Mouse (Mus musculus) cerebellum, adult 11 months (tissue): ENCODE measurements around the gene Oasl1.
A peak's percentile ranks its signal among the peaks of the same experiment; 100 is the strongest.
"Not testable (repeated sequence)": the region's sequence is repeated elsewhere in the genome, so short reads cannot be mapped to it uniquely, and the experiment has no call there.

Source experiments
- DNase-seq: peaks from one replicate; pipeline ENCODE4 v3.0.0; 2022

Oasl1 gene

DNA sequence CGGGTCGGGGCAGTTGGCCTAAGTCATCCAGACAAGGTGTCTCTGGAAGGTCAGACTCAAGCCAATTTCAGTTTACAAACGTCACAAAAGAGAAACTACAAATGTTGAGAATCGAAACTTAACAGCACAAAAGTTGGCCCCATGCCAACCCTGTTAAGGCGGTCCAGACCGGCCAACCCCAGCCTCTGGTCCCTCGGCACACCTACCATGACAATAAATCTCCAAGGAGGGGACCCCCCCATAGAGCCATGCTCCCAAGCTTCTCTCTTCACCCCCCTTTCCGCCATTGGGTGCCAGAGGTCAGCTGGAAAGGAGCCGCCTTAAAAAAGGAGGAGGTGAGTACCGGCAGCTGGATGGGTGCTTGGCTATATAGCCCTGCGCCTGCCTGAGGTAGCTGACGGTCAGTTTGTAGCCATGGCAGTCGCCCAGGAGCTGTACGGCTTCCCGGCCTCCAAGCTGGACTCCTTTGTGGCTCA lies at the start of gene Oasl1:
Gene Oasl1, plus strand, starts transcription at position 243 of the 476 bp plus-strand sequence.
- no peak for DNase-seq

DNA sequence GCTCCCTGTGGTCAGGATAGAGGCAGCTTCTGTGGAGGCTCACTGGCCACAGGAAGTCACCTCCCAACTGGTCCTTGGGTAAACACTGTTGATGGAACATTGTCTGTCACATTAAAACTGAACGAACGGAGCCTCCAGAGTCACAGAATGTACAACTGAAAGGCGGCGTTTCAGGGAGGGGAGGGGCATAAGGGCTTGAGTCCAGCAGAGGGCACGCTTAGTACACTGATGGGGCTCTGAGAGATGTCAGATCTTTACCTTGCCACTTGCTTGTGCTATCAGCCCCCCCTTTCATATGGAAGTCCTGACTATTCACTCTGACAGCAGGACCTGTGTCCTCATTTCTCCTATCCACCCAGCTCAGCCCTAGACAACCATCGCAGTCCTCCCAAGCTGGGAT lies 47.2 kb upstream of the Oasl1 start:
- DNase-seq = no peak

DNA sequence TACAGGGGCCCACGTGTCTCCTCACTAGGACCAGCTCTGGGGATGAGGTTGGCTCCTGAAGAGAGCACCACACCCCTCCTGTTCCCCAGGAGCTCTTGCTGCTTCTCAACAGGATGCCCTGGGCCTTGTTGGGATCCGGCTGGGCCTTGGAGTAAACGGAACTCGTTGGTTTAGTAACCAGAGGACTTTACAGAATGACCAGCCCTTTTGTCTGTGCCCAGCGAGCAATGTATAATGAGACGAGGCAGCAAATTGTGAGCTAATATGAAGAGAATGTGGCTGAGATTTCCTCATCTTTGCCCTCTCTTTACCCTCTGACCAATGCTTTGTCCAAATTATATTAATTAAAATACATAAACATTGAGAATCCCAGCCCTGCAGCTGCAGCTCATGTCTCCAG lies 46.7 kb upstream of the Oasl1 start:
- no peak for DNase-seq

DNA sequence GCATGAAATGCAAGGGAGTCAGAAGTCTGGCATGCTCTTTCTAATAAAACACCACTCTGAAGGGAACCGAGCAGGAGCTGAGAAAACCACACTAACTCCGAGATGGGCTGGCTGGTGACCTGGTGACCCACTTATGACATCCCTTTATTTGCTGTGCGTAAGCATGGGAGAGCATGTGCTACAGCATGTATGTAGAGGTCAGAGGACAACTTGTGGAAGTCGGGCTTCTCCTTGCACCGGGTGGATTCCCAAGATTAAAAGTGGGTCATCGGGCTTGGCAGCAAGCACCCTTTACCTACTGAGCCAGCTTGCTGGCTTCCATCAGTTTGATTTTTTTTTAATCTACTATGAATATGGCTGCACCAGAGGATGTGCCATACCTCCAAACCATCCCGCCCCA lies 45.6 kb upstream of the Oasl1 start:
- DNase-seq = no peak

DNA sequence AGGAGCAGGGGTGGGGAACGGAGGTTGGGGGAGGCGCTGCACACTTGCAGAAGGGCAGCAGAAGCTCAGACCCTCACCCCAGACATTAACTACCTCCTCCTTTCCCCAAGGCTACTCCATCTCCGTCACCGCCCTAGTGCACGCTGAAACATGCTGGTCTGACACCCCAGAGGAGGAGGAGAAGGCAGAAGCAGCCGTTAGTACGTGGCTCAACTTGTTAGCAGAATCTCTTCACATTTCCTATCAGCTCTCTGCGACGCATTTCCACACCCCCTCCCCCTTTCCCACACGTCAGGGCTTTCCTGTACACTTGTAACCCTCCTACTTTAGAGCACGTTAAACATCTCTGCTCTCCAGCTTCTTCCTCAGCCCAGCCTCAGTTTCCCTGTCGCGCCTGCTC lies 43.6 kb upstream of the Oasl1 start:
- no peak for DNase-seq

DNA sequence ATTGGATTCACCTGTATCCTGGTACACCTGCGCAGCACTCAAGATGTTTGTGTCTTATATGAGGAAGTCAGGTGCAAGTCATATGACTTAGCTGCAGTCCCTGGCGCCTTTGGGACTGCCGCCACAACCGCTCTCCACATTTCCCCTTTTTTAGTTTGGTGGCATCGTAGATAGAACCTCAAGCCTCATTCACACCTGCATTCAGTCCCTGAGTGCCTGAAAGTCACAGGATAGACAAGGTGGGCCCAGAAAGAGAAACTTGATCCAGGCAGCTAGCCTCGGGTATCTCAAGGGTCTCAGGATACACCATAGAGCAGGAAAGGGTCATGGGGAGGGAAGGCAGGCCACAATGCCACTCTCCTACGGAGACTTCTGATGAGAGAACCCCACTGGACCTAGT lies 40.7 kb upstream of the Oasl1 start:
- DNase-seq = not testable (repeated sequence)

DNA sequence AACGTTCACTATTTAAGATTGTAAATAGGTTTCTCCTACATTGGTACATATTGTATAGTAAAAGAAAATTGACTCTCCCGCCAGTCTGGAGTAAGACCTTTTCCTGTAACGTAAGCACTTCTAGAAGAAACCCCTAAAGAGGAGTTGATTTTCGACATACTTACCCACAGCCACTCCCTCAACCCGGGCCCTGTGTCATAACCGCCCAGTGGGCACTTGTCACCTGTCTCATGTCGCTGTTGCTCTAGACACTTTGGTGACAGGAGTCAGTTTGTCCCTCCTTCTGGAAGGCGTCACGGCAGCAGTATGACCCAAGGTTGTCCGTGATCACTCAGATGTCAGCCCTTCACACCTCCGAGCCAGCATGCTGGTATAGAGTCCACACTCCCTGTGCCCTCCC lies 40.0 kb upstream of the Oasl1 start:
- no peak for DNase-seq

DNA sequence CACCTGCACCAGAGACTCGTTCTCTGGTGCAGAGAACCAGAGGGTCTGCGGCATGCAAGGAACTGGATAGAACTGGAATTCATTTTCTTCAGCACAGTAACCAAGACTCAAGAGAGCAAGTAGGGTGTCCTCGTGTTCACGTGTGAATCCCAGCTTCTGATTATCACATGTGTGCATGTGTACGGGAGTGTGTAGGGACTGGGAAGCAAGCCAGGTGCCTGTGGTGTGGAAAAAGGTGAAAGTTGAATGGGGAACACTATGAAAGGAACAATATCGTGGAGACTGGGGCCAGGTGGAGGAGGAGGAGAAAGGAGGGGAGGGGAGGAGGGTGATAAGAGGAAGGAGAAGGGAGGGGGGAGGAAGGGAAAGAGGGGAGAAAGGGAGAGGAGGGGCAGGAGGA lies 36.2 kb upstream of the Oasl1 start:
- DNase-seq = no peak

DNA sequence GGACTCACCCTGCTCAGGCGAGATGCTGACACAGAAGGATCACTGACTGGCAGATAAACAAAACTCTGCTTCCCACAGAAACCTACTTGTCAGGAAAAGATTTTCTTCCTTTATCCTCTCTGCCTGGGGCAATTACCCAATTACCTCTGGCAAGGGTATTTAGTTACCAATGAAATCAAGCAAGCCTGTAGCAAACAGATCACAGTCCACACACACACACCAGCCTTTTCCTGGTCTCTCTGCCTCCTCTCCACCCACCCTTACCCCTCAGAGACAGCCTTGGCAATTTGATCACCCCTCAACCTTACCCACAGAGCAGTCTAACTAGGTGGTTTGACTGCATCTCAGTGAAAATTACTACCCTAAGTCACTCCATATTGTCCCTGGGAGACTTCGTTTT lies 34.0 kb upstream of the Oasl1 start:
- DNase-seq = no peak

DNA sequence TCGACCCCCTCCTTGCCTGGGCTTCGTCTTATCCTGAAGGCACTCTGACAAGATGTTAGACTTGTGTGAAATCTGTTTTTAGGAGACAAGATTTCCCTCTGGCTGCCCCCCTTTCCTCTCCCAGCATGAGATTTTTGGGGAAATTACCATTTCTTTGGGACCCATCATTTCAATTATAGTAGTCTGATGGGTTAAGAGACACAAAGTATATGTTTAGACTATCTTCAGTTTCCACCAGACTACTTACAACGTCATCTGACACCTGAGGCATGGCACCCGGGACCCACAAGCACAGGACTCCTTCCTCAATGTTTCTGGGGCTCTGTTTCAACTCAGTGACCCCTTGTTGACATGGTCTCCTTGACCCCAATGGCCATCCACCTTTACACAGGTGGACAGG lies 27.5 kb upstream of the Oasl1 start:
- no peak for DNase-seq

DNA sequence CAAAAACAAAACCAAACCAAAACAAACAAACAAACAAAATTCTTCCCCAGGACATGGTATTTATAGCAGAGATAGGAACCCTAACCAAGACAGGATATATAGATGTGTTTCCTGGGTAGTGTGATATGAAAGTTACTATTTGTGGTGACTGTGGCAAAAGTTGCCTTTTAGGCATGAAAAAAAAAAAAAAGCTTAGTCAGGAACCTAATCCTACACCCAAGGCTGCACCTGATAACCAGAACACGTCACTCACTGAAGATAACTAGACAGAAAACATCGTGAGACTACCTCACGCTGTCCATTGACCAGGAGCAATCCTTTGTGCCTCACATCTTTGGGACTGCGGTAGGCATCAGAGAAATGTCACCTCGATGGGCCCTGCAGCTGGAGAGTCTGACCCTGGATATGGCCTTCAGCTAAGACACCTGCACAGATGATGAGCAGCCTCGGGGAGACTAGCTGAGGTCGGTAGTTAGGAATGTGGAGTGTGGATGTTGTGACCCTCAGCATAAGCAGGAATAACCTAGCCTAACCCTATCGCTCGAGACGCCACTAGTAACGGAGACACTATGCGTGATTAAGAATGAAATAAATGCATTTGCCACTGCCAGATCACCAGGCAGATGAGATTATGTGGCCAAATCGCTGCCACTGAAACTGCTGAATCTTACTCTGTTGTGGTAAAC lies 26.2 kb upstream of the Oasl1 start, which contains the start of gene Oasl2:
Gene Oasl2, plus strand, starts transcription at position 249 of the 686 bp plus-strand sequence.
- DNase-seq = no peak

DNA sequence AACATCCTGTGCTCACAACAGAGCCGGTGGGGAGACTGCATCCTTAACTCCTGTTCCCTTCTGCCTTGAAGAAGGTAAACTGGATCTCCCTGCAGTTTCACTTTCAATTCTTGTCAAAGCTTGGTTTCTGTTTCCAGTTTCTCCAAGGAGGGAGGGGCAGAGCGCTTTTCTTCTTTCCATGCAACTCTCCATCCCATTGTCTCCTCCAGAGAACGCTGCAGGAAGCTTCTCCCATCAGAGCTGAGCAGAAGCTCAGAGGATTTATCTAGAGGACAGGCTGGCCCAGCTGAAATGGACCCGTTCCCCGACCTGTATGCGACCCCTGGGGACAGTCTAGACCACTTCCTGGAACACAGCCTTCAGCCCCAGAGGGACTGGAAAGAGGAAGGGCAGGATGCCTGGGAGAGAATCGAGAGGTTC lies 25.7 kb upstream of the Oasl1 start:
- no peak for DNase-seq

DNA sequence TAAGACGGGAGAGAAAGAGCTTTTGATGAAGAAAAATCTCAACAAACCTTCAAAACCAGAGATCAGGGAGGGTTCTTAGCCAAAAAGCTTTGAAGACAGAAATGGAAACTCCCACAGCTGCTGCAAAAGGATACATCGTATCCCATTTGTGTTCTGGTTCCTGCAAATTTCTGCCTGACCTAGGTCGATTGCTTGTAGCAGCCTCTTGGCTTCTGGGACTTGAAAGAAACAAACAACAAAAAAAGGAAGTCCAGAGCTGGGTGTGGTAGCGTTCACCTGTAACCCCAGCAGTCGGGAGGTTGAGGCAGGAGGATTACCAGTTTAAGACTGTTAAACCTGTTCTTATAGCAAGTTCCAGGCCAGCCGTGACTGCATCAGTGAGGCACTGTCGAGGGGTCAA lies 24.2 kb upstream of the Oasl1 start:
- no peak for DNase-seq

DNA sequence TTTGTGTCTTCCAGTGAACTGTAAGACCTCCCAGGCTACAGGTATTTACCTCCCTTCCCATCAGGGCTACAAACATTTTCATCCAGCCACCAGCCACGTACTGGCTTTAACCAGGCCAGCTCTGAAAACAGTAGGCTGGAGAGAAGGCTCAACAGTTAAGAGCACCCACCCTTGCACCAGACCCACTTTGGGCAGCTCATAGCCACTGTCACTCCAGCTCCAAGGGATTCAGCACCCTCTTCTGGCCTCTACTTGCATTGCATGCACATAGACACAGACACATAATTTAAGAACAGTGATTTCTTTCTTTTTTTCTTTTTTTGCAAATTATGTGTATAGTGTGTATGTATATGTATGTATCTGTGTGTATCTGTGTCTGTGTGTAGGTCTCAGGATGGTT lies 20.6 kb upstream of the Oasl1 start:
- DNase-seq = peak; percentile 4

DNA sequence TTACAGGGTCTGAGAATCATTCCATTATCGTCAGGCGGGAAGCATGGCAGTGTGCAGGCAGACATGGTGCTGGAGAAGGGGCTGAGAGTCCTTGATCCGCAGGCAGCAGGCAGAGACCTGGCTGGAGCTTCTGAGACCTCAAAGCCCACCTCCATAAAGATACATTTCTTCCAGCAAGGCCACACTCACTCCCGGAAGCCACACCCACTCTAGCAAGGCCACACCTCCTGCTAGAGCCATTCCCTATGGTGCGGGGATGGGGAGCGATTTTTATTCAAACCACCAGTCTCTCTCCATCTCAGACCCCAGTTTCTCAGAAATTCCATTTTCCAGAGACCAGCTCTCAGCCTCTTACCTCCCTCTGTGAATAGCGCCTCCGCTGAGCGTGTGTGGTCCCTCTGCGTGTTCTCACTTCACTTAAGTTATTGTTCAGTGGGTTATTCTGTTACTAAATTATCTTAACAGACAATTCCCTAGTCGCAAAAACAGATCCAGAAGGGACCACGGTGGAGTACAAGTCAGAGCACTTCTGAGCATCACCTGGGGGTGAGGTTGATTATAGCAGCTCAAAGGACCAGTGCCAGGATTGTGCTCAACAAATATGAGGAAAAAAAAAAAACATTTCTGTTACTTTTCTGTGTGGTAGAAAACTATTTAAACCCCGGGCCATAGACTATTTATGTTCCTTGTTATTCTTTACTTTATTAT lies 14.3 kb upstream of the Oasl1 start:
- DNase-seq = no peak

DNA sequence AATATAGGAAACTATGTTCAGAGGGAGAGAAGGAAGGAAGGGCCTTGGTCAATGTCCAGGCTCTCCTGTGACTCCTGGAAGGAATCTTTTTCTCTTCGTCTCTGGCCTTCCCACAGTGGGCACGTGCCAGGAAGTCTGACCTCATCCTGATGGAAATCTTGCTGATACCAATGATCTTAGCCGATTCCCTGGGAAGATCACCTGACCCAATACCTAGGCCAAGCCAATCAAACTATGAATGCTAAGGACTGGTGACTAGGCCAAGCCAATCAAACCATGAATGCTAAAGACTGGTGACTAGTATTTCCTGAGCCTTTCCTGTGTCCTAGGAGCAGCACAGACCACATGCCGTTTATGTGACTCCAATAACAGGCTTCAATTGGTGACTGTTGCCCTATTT lies 9.4 kb upstream of the Oasl1 start:
- DNase-seq = no peak

DNA sequence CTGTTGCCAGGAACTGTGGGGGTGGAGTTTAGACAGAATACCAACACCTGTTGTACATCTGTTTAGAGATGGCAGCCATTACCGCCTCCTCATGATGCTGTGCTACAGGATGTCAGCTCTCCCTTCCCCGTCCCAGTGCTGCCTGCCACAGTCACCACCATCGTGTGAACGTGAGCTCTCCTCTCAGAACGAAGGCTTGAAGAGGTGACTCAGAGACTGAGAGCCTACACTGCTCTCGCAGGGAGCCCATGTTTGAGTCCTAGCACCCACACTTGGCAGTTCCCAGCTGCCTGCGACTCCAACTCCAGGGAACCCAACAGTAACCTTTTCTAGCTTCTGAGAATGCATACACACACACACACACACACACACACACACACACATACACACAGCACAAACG lies 8.2 kb upstream of the Oasl1 start:
- DNase-seq = no peak

DNA sequence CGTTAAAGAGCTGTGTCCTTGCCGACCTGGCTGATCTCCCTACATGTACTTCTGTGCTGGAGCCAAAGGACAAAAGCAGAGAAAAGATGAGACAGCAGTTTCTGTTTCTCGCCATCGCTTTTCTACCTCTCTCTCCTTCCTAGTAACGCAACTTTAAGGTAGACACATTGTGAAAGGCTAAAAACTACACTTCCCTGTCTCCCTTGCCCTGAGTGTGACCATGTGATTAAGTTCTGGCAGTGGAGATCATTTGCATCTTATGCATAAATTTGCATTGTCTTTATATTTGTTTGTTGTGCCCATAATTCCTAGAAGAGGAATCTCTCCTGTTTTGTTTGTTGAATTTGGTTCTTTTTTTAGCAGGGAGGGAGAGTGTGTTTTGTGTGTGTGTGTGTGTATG lies 7.2 kb upstream of the Oasl1 start:
- DNase-seq = no peak

DNA sequence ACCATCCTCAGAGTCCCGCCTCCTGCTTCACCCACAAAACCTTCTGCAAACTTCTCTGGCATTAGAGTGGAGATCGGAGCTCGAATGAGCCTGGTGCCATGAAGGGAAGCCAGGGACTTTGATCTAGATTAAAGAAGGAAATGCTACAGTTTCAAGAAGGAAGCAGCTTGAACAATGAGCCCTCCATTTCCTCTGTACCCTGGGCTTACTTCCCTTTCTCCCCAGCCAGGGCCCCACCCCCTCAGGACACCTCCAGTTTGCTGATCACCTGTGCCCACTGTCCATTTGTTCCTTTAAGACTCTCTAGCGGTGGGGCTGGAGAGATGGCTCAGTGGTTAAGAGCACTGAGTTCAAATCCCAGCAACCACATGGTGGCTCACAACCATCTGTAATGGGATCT lies 6.3 kb upstream of the Oasl1 start:
- DNase-seq = no peak

DNA sequence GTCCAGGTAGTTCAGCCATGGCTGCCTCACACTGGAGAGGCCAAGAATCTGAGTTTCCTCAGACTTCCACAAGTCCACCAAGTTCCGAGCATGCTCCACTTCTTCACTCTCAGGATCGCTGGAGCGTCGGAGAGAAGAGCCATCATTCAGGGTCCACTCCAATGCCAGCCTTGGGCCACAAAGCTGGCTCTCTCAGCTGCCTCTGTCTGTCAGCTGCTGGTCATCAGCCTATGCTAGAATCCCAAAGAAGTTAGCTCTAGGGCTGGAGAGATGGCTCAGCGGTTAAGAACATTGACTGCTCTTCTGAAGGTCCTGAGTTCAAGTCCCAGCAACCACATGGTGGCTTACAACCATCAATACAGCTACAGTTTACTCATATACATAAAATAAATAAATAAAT lies 5.7 kb upstream of the Oasl1 start:
- DNase-seq = not testable (repeated sequence)

DNA sequence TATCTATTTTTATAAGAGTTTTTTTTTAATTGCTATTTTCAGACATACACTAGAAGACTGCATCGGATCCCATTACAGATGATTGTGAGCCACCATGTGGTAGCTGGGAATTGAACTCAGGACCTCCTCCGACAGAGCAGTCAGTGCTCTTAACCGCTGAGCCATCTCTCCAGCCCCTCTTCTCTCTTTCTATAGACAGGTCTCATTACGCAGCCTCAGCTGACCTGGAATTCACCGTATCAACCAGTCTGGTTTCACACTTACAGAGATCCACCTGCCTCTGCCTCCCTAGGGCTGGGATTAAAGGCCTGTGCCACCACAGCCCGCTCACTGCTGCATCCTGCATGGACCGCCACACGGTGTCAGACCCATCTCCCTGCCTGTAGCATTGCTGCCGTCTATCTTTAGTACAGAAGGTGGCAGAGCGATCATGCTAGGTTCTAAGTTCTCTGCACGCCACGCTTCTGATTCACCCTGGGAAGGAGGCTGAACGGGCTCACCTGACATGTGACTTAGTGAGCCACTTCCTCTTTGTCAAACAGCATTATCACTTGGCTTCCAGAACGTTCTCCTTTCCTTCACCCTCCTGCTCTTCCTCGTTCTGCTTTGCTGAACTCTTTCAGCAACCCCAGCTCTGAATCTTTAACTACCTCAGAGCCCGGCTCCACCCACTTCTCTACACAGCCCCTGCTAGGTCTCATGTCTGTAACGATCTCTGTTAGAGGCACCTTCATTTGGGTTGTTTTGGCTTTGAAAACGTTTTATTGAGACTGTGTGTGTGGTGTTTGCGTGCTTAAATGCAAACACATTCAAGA lies 1.3 kb upstream of the Oasl1 start:
- DNase-seq = no peak

DNA sequence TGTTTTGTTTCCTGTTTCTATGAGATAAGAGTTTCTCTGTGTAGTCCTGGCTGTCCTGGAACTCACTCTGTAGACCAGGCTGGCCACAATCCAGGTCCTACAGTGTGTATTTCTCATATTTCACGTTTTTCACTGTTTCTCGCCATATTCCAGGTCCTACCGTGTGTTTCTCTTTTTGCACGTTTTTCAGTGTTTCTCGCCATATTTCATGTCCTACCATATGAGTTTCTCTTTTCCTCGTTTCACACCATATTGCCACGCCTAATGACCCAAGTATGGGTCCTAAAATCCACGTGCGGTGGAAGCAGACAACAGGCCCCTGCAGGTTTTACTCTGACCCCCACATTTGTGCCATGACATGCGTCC lies 691 bp upstream of the Oasl1 start:
- no peak for DNase-seq

DNA sequence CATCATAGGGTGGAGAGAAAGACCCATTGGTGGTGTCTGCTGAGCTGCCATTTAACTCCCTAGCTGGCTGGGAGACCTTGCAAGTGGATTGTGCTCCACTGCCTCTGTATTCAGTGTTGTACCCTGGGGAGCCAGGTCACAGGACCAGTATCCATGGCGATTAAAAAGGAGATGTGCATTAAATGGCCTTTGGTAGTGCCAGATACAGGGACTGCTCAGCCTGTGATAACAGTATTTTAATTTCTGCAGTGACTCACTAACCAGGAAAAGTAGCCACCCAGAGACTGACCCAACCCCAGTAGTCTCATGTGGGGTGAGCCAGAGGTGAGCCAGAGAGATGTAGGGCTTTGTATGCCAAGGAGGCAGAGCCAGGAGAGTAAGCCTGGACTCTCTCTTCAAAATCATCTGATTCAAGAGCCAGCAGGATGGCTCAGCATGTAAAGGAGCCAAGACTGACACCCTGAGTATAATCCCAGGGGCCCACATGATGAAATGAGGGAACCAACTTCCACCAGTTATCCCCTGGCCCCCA lies 3.2 kb downstream of the Oasl1 start:
- no peak for DNase-seq

DNA sequence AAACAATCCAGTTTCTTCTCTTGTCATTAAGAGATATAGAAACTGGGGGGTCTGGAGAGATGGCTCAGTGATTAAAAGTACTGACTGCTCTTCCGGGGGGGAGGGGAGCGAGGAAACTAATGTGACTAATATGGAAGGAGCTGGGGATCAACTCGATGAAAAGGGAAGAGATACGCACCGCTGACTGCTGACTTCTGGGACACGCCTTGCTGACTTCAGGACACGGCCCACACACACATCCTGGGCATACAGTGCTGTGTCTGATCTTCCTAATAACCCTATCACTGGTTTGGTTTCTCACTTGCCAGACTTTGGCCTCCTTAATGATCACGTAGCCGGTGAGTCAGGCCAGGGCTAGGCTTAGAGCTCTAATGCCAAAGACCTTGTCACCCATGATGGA lies 3.7 kb downstream of the Oasl1 start:
- DNase-seq = no peak
